Mouse (Mus musculus) cerebellum, adult 9-11 months (tissue): ENCODE measurements around the gene Tnfrsf9.

Experiments
- DNase-seq: peaks from one replicate; pipeline ENCODE4 v3.0.0; 2022

Gene Tnfrsf9

GRCm38 (mm10) chr4:150937293-150938062 is 23.1 kb downstream of the Tnfrsf9 start:
- peak; percentile 70 for DNase-seq

- DNase-seq, result no peak
These were observed 23.7 kb downstream of the Tnfrsf9 start for GRCm38 (mm10) chr4:150938063-150938452.

GRCm38 (mm10) chr4:150939991-150940651 is 25.8 kb downstream of the Tnfrsf9 start:
- no peak for DNase-seq

GRCm38 (mm10) chr4:150944707-150945106 is 30.3 kb downstream of the Tnfrsf9 start:
- DNase-seq, result no peak

- DNase-seq, result no peak
These were observed 36.6 kb downstream of the Tnfrsf9 start for GRCm38 (mm10) chr4:150950972-150951371.

- no peak for DNase-seq
These were observed 42.2 kb downstream of the Tnfrsf9 start for GRCm38 (mm10) chr4:150956369-150957105.

GRCm38 (mm10) chr4:150957106-150957458 is 42.7 kb downstream of the Tnfrsf9 start:
- no peak for DNase-seq

- no peak for DNase-seq
These were observed 44.2 kb downstream of the Tnfrsf9 start for GRCm38 (mm10) chr4:150958536-150958935.

GRCm38 (mm10) chr4:150962231-150962630 is 47.9 kb downstream of the Tnfrsf9 start:
- no peak for DNase-seq

GRCm38 (mm10) chr4:150963711-150964110 is 49.3 kb downstream of the Tnfrsf9 start:
- DNase-seq, result no peak

GRCm38 (mm10) chr4:150964635-150965554 is 50.5 kb downstream of the Tnfrsf9 start:
- DNase-seq, result peak; percentile 62

GRCm38 (mm10) chr4:150965555-150965951 is 51.2 kb downstream of the Tnfrsf9 start:
- DNase-seq, result no peak

- peak; percentile 32 for DNase-seq
These were observed 52.2 kb downstream of the Tnfrsf9 start for GRCm38 (mm10) chr4:150966556-150966955.

- DNase-seq, result no peak
These were observed 54.6 kb downstream of the Tnfrsf9 start for GRCm38 (mm10) chr4:150968956-150969355.

- DNase-seq, result no peak
These were observed 58.9 kb downstream of the Tnfrsf9 start for GRCm38 (mm10) chr4:150973264-150973663.

- no peak for DNase-seq
These were observed 60.8 kb downstream of the Tnfrsf9 start for GRCm38 (mm10) chr4:150975145-150975544.

GRCm38 (mm10) chr4:150978156-150978910 is 64.0 kb downstream of the Tnfrsf9 start:
- no peak for DNase-seq

GRCm38 (mm10) chr4:150979455-150979854 is 65.1 kb downstream of the Tnfrsf9 start:
- no peak for DNase-seq

GRCm38 (mm10) chr4:150980153-150980552 is 65.8 kb downstream of the Tnfrsf9 start:
- DNase-seq, result no peak

GRCm38 (mm10) chr4:150990148-150990547 is 75.8 kb downstream of the Tnfrsf9 start:
- DNase-seq, result no peak
